Mouse (Mus musculus) frontal cortex, postnatal 14 days (tissue): ENCODE measurements around the gene Brca2.

Source experiments
- DNase-seq, 2 experiments: peaks; one replicate each; pipeline ENCODE4 v3.0.0; 2022; ENCODE audit warnings: low spot score in 2 of 2

Brca2 gene

GRCm38 (mm10) chr5:150564426-150564825 lies 42.0 kb downstream of the Brca2 start:
- no peak for DNase-seq

DNA sequence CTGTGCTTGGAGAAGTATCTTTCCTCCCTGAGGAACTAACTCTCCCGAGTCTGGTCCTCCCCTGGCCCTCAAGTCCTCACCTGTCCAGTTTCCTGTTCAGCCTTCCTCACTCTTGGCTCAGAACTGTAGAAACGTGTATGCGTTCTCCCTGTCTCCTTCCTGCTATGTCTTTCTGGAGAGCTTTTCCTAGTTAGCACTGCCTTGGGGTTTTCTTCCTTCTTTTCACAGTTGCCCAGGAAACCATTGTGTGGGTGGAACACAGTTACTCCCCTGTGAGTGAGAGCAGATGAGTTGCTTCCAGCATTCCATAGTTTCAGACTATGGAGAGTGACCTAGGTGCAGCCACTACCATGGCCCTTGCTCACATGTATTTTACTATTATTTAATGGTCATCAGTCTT lies 43.8 kb downstream of the Brca2 start:
- DNase-seq: peak in 1 of 2 experiments; percentile 26

- DNase-seq: no peak
Observed at GRCm38 (mm10) chr5:150566971-150567370, 44.5 kb downstream of the Brca2 start.

- no peak for DNase-seq
Observed at GRCm38 (mm10) chr5:150570496-150571219, 48.2 kb downstream of the Brca2 start.

GRCm38 (mm10) chr5:150574403-150574802 lies 52.0 kb downstream of the Brca2 start:
- no peak for DNase-seq

DNA sequence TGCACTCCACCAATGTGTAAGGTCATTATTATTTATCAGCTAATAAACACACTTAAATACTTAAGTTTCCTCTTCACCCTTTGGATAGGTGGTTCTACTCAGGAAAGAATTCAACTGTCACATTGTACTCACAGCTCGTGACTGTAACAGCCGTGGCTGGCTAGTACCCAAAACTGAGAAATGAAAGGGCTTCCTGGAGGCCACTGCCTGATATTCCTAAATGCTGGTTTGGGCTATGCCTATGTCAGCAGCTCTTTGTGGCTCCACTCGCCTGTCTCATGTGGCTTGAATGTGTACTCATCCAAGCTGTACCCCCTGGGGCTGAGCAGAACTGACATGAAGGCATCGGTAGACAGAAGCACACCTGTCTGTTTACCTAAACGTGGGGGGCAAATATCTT lies 52.5 kb downstream of the Brca2 start:
- DNase-seq: no peak

DNA sequence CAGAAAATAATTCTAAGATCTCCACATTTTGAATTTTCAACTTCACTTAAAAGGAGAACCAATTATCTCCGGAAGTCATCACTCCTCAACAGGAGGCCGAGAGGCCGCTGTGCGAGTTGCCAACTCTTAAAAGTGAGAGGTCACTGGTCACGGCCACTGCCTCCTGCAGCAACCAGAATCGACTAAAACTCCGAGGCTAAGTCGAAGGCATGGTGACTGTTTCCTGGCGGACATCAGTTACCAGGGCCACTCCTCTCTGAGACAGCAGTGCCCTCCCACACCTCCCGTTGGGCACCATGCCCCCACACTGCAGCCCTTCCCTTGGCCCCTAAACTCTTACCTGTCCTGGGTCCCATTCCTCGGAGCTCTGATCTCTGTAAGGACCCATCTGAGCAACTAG lies 54.4 kb downstream of the Brca2 start:
- DNase-seq: no peak

- DNase-seq: no peak
Observed at GRCm38 (mm10) chr5:150578613-150579171, 56.3 kb downstream of the Brca2 start.

- no peak for DNase-seq
Observed at GRCm38 (mm10) chr5:150581180-150581579, 58.8 kb downstream of the Brca2 start.

GRCm38 (mm10) chr5:150583181-150583580 lies 60.8 kb downstream of the Brca2 start:
- DNase-seq: no peak

DNA sequence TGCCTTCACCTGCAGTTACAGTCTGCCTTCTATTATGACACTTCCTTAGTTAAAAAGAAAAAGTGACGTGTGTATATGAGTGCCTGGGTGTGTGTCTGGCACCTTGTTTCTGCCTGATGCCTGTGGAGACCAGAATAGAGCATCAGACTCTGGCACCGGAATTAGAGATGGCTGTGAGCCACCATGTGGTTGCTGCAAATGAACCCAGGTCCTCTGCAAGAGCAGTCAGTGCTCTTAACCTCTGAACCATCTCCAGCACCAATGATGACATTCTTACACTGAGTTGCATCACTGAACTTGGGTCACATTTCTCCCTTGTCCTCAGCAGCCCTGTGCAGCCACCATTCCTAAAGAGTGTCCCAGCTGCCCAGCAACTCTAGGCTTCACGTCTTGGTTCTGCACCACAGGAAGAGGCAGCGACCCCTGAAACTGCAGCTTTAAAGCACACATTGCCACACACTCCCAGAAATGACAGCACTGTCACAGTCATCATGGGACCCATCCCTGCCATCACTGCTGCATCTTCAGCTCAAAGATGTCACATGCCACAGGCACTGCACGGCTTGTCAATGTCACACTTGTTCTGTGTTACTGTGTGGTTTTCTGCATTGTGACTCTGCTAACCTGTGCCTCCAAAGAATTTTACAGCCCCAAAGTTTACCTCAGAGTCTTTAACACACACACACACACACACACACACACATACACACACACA lies 61.3 kb downstream of the Brca2 start:
- no peak for DNase-seq

DNA sequence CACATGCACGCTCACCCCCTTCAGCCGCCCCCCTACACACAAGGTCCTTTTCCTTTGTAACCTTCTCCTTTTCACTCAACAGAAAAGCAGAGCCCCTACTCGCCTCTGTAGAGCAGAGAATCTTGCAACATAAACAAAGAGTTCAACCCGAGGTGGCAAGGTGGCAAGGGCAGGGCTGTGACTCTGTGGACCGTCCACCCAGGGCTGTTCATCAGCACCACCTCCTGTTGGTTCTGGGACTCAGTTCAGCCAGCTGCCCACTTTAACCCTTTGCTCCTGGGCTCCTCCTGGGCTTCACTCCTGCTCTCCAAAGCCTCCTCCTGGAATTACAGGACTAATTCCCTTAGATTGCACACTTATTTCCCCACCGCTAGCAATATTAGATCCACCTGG lies 61.9 kb downstream of the Brca2 start:
- no peak for DNase-seq

- DNase-seq: no peak
Observed at GRCm38 (mm10) chr5:150589945-150590344, 67.5 kb downstream of the Brca2 start.

- no peak for DNase-seq
Observed at GRCm38 (mm10) chr5:150592186-150592903, 69.9 kb downstream of the Brca2 start.

DNA sequence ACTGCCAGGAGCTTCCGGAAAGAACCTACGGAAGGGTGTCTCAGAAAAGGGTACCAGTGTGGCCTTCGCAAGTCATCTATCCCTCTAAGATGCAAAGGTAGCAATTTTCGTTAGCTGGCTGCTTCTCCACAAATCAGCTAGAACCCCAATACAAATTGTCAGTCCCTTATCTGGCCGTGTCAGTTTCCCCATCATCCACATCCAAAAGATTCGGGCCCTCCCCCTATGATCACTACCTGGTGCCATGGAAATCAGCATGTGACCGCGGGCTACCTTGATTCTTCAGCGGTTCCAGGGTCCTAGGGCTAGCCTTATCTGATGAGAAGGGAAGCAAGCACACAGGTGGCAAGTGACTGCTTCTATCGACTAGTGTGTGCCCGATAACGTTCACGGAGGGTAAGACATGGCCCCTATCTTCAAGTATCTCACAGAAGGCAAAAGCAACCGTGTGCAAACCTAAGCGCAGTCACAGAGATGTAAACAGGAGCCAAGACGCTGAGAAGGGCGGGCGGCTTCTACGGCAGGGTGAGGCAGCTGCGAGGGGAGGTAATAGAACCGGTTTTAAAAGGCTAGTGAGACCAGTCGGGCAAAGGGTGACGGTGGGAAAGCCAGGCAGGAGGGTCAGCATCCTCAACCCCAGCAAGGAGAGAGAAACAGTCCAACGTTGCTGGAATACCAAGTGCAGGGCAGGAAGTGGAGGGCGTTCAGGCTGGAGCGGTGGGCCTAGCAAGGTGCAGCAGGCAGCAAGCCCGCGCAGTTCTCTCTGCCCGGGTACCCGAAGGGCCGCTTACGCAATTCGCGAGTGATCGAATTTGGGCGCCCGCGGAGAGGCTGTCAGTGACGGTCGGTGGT lies 70.7 kb downstream of the Brca2 start:
- DNase-seq: peak in 1 of 2 experiments; percentile 37

GRCm38 (mm10) chr5:150593756-150594648 lies 71.6 kb downstream of the Brca2 start:
- DNase-seq: peak in 1 of 2 experiments; percentile 45

DNA sequence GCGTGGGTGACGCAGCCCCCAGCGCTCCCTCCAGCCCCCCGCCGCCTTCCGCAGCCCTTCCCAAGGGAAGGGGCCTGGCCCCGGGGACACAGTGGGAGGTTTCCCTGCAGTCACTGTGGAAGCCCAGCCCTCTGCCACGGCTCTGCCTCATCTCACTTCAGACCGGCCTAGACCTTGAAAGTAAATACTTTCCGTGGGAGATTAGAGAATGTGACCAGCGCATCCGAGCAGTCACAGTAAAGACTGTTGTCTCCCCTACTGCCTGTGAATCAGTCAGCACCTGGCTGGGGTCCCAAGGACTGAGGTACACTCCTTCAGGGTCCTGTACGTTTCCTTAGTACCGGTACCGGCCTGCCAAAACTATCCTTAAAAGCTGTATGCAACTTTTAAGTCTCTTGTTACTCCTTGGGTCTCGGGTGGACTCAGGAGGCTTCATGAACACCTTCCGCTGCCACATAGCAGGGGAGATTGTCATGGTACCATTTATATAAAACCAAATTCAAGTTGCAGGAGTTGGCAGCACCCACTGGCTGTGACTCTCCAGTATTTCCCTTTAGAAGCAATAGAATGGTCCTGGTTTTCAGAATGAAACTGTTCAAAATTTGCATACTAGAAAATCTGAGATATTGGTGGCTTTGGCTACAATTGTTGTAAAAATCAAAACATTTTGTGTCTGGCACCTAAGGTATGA lies 72.4 kb downstream of the Brca2 start:
- DNase-seq: peak in 1 of 2 experiments; percentile 23

DNA sequence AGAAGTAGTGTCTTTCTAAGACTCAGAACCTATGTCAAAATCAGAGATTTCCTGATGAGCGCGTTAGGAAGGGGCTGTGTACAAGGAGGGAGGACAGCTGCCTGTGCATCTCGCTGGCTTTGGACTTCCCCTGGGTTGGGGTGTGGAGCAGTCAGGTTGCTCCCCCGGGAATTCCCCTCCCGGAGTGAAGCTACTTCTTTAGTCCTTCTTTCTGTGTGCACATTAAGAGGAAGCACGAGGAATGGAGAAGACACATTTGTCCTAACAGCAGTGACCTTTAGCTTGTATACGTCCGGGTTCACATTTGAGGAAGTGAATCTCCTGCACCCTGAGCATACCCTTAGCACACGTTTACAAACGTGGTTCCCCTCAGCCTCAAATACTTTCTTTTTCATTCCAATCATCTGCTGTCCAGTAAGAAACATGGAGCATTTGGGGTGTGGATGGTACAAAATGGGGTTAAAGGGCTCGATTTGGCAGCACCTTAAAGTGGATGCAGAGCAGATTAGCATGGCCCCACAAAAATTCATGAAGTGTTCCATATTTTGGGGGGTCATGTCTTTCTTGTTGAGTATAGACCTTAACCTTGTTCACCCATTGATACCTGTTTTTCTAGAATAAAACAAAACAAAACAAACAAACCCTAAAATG lies 73.1 kb downstream of the Brca2 start:
- no peak for DNase-seq

GRCm38 (mm10) chr5:150597088-150597487 lies 74.7 kb downstream of the Brca2 start, which contains the start of gene N4bp2l1:
N4bp2l1 (minus strand) TSS chr5:150597188.
- no peak for DNase-seq
